Mouse (Mus musculus) forebrain, embryonic 15.5 days (tissue): ENCODE data around the gene Fam83e. TPM values are rescaled to one million over a fixed set of nuclear protein-coding genes. Genes with fewer than 3 reads are reported as not detected.

Experiments
- ATAC-seq: fragments of 200-750 bp; cut with Nextera tagmentation; replicated peaks from 2 replicates; pipeline ENCODE4 v1.8.0; 2017; ENCODE audit warnings: mild to moderate bottlenecking, moderate TSS enrichment, moderate library complexity
- H3K27ac ChIP-seq: fragments of 300-500 bp; sonication (generic); replicated peaks from 2 replicates; pipeline ENCODE4 v1.5.1; 2015; ENCODE audit warnings: mild to moderate bottlenecking, inconsistent platforms
- H3K27me3 ChIP-seq: fragments of 300-500 bp; sonication (generic); 2 replicates; pipeline ENCODE4 v1.6.1; 2015; ENCODE audit warnings: inconsistent platforms
- H3K36me3 ChIP-seq: fragments of 300-500 bp; sonication (generic); 2 replicates; pipeline ENCODE4 v1.6.1; 2015; ENCODE audit warnings: mild to moderate bottlenecking, inconsistent platforms
- H3K4me1 ChIP-seq: fragments of 300-500 bp; sonication (generic); 2 replicates; pipeline ENCODE4 v1.6.1; 2015; ENCODE audit warnings: inconsistent platforms
- H3K4me2 ChIP-seq: fragments of 300-500 bp; sonication (generic); replicated peaks from 2 replicates; pipeline ENCODE4 v1.6.1; 2015; ENCODE audit warnings: mild to moderate bottlenecking, inconsistent platforms
- H3K4me3 ChIP-seq: fragments of 300-500 bp; sonication (generic); 2 replicates; pipeline ENCODE4 v1.5.1; 2015; ENCODE audit warnings: mild to moderate bottlenecking, inconsistent platforms
- H3K9ac ChIP-seq: fragments of 300-500 bp; sonication (generic); replicated peaks from 2 replicates; pipeline ENCODE4 v1.6.1; 2015; ENCODE audit warnings: mild to moderate bottlenecking, inconsistent platforms
- H3K9me3 ChIP-seq: fragments of 300-500 bp; sonication (generic); 2 replicates; pipeline ENCODE4 v1.6.1; 2016; ENCODE audit warnings: inconsistent platforms
- WGBS: fragments of 180-500 bp; shearing (Covaris S2); methylation state at CpG from one replicate; pipeline ENCODE4 v1.1.7; 2015; ENCODE audit warnings: mixed read lengths; 5-methylcytosine and 5-hydroxymethylcytosine counted together
- polyA plus RNA-seq: library from polyadenylated mRNA; unstranded; fragments of >200 nt; fragmentation: Nextera tagmentation; extraction: Ambion mirVana; gene quantifications from 2 replicates; pipeline ENCODE4 v1.2.1, GENCODE M21; 2015

Fam83e gene
- polyA plus RNA-seq, 1 experiment from 2014 or later, result 0.37 TPM

- no peak for ATAC-seq
- no peaks in the 10 kb centered on the region for H3K9me3 ChIP-seq
- H3K4me3 ChIP-seq, result no peak overlapping the region
- no peaks in the 10 kb centered on the region for H3K4me1 ChIP-seq
- H3K4me2 ChIP-seq, result no peak overlapping the region
- 82% methylated on average over 11 of the region's 11 CpGs for WGBS
- H3K27me3 ChIP-seq, result no peaks in the 10 kb centered on the region
- no peaks in the 10 kb centered on the region for H3K36me3 ChIP-seq
- H3K27ac ChIP-seq, result no peak overlapping the region
- H3K9ac ChIP-seq, result no peak overlapping the region
Observed at GRCm38 (mm10) chr7:45689800-45690199, 31.2 kb upstream of the Fam83e start.

- H3K9ac ChIP-seq, result no peak overlapping the region
- no peak overlapping the region for H3K27ac ChIP-seq
- WGBS, result 78% methylated on average over 2 of the region's 2 CpGs
- ATAC-seq, result no peak
- no peaks in the 10 kb centered on the region for H3K4me1 ChIP-seq
- H3K9me3 ChIP-seq, result no peaks in the 10 kb centered on the region
- H3K36me3 ChIP-seq, result no peaks in the 10 kb centered on the region
- no peak overlapping the region for H3K4me3 ChIP-seq
- H3K4me2 ChIP-seq, result no peak overlapping the region
- no peaks in the 10 kb centered on the region for H3K27me3 ChIP-seq
Observed at GRCm38 (mm10) chr7:45692364-45692763, 28.6 kb upstream of the Fam83e start.

GRCm38 (mm10) chr7:45693921-45694591 is 27.0 kb upstream of the Fam83e start, which contains the start of gene Sec1:
Gene Sec1, minus strand, starts transcription at chr7:45694402.
- Histone ChIP-seq H3K36me3 (no peaks in the 10 kb centered on the region), H3K27me3 (peaks cover 8% of the 10 kb centered on the region), H3K9ac (no peak within 1 kb of the TSS), H3K4me3 (no peak within 1 kb of the TSS), H3K4me2 (no peak within 1 kb of the TSS), H3K9me3 (no peaks in the 10 kb centered on the region), H3K27ac (no peak within 1 kb of the TSS), H3K4me1 (no peaks in the 10 kb centered on the region)
- ATAC-seq, result no peak
- WGBS, result 89% methylated on average over 50 of the region's 50 CpGs

GRCm38 (mm10) chr7:45695098-45695497 is 25.9 kb upstream of the Fam83e start:
- H3K9me3 ChIP-seq, result no peaks in the 10 kb centered on the region
- H3K4me3 ChIP-seq, result no peak overlapping the region
- no peak overlapping the region for H3K4me2 ChIP-seq
- 39% methylated on average over 6 of the region's 6 CpGs for WGBS
- peaks cover 7% of the 10 kb centered on the region for H3K4me1 ChIP-seq
- no peak for ATAC-seq
- H3K27me3 ChIP-seq, result peaks cover 17% of the 10 kb centered on the region
- H3K36me3 ChIP-seq, result no peaks in the 10 kb centered on the region
- no peak overlapping the region for H3K9ac ChIP-seq
- no peak overlapping the region for H3K27ac ChIP-seq

GRCm38 (mm10) chr7:45697894-45698293 is 23.1 kb upstream of the Fam83e start:
- H3K9ac ChIP-seq, result no peak overlapping the region
- H3K4me2 ChIP-seq, result no peak overlapping the region
- H3K4me1 ChIP-seq, result peaks cover 27% of the 10 kb centered on the region
- WGBS, result 81% methylated on average over 7 of the region's 7 CpGs
- H3K4me3 ChIP-seq, result no peak overlapping the region
- no peaks in the 10 kb centered on the region for H3K36me3 ChIP-seq
- H3K27me3 ChIP-seq, result peaks cover 20% of the 10 kb centered on the region
- no peak overlapping the region for H3K27ac ChIP-seq
- no peaks in the 10 kb centered on the region for H3K9me3 ChIP-seq
- ATAC-seq, result no peak

- WGBS, result under 1% methylated on average over 36 of the region's 36 CpGs
- Histone ChIP-seq H3K36me3 (no peaks in the 10 kb centered on the region), H3K27me3 (peaks cover 20% of the 10 kb centered on the region), H3K4me2 (peak within 1 kb of the TSS; percentile 90), H3K4me3 (peak within 1 kb of the TSS; percentile 57), H3K9ac (peak within 1 kb of the TSS; percentile 74), H3K27ac (peak within 1 kb of the TSS; percentile 76), H3K4me1 (peaks cover 39% of the 10 kb centered on the region), H3K9me3 (no peaks in the 10 kb centered on the region)
- ATAC-seq, result no peak
Observed at GRCm38 (mm10) chr7:45699523-45700141, 21.4 kb upstream of the Fam83e start, which contains the start of gene Car11. Gene Car11, plus strand, starts transcription at chr7:45699843.

GRCm38 (mm10) chr7:45700301-45701015 is 20.6 kb upstream of the Fam83e start:
- peak overlapping the region; percentile 74 for H3K9ac ChIP-seq
- H3K27me3 ChIP-seq, result peaks cover 20% of the 10 kb centered on the region
- peak overlapping the region; percentile 76 for H3K27ac ChIP-seq
- peak; percentile 27; the same call in 1 of the 2 replicates for ATAC-seq
- H3K4me2 ChIP-seq, result peak overlapping the region; percentile 90
- WGBS, result 1% methylated on average over 20 of the region's 20 CpGs
- H3K9me3 ChIP-seq, result no peaks in the 10 kb centered on the region
- H3K4me3 ChIP-seq, result peak overlapping the region; percentile 57
- H3K36me3 ChIP-seq, result no peaks in the 10 kb centered on the region
- H3K4me1 ChIP-seq, result peaks cover 44% of the 10 kb centered on the region

GRCm38 (mm10) chr7:45701072-45701471 is 19.9 kb upstream of the Fam83e start:
- no peaks in the 10 kb centered on the region for H3K36me3 ChIP-seq
- peaks cover 20% of the 10 kb centered on the region for H3K27me3 ChIP-seq
- H3K9me3 ChIP-seq, result no peaks in the 10 kb centered on the region
- ATAC-seq, result no peak
- WGBS, result 30% methylated on average over 11 of the region's 11 CpGs
- H3K9ac ChIP-seq, result peak overlapping the region; percentile 74
- peak overlapping the region; percentile 57 for H3K4me3 ChIP-seq
- peak overlapping the region; percentile 90 for H3K4me2 ChIP-seq
- peak overlapping the region; percentile 76 for H3K27ac ChIP-seq
- H3K4me1 ChIP-seq, result peaks cover 51% of the 10 kb centered on the region

GRCm38 (mm10) chr7:45701607-45702006 is 19.4 kb upstream of the Fam83e start:
- Histone ChIP-seq H3K4me1 (peaks cover 56% of the 10 kb centered on the region), H3K9me3 (no peaks in the 10 kb centered on the region), H3K4me3 (peak overlapping the region; percentile 57; the same call in 1 of the 2 replicates), H3K4me2 (peak overlapping the region; percentile 90), H3K27me3 (peaks cover 20% of the 10 kb centered on the region), H3K27ac (peak overlapping the region; percentile 76; the same call in 1 of the 2 replicates), H3K36me3 (no peaks in the 10 kb centered on the region), H3K9ac (no peak overlapping the region; the same call in 1 of the 2 replicates)
- ATAC-seq, result no peak
- 85% methylated on average over 11 of the region's 11 CpGs for WGBS

- Histone ChIP-seq H3K27me3 (peaks cover 20% of the 10 kb centered on the region), H3K4me3 (no peak overlapping the region), H3K4me1 (peaks cover 63% of the 10 kb centered on the region), H3K27ac (no peak overlapping the region), H3K9me3 (no peaks in the 10 kb centered on the region), H3K9ac (no peak overlapping the region), H3K4me2 (no peak overlapping the region), H3K36me3 (no peaks in the 10 kb centered on the region)
- 93% methylated on average over 11 of the region's 11 CpGs for WGBS
- ATAC-seq, result no peak
Observed at GRCm38 (mm10) chr7:45702316-45702715, 18.7 kb upstream of the Fam83e start.

GRCm38 (mm10) chr7:45702809-45703520 is 18.0 kb upstream of the Fam83e start:
- H3K4me2 ChIP-seq, result peak overlapping the region; percentile 98
- H3K27me3 ChIP-seq, result peaks cover 20% of the 10 kb centered on the region
- H3K9ac ChIP-seq, result no peak overlapping the region; the same call in 1 of the 2 replicates
- WGBS, result 88% methylated on average over 17 of the region's 17 CpGs
- H3K9me3 ChIP-seq, result no peaks in the 10 kb centered on the region
- peaks cover 70% of the 10 kb centered on the region for H3K4me1 ChIP-seq
- H3K4me3 ChIP-seq, result peak overlapping the region; percentile 56
- no peaks in the 10 kb centered on the region for H3K36me3 ChIP-seq
- peak overlapping the region; percentile 85 for H3K27ac ChIP-seq
- no peak for ATAC-seq
